Mouse (Mus musculus) heart, adult 2 months (tissue): ENCODE data around the gene Nf2.

ENCODE experiments used
- CTCF ChIP-seq: fragments of 200-600 bp; IDR thresholded peaks from 2 replicates; pipeline ENCODE4 v1.8.1; 2022; ENCODE audit warnings: antibody characterized with exemption, mild to moderate bottlenecking, moderate library complexity
- EP300 ChIP-seq: fragments of 200-500 bp; IDR thresholded peaks from 2 replicates; pipeline ENCODE4 v1.6.1; 2011; ENCODE audit warnings: low read depth, low read length, control low read depth; ENCODE audit not compliant: insufficient read depth
- POLR2A ChIP-seq: fragments of 200-500 bp; IDR thresholded peaks from 2 replicates; pipeline ENCODE4 v1.6.1; 2011; ENCODE audit warnings: mild to moderate bottlenecking, low read depth, low read length, control low read depth; ENCODE audit not compliant: insufficient read depth

GRCm38 (mm10) chr11:4840942-4841526 is 8.3 kb downstream of the Nf2 start:
- no peak for TF ChIP-seq POLR2A
- no peak for TF ChIP-seq CTCF
- TF ChIP-seq EP300: no peak
